Mouse (Mus musculus) natural killer cell, adult 2 months (primary cell): ENCODE data around the gene Ralgps1.
"Not testable (repeated sequence)": the region's sequence is repeated elsewhere in the genome, so short reads cannot be mapped to it uniquely, and the experiment has no call there.

ENCODE experiments used
- DNase-seq, 2 experiments: peaks; one replicate each; pipeline ENCODE4 v3.0.0; 2022; ENCODE audit warnings: low spot score in 2 of 2

Ralgps1 gene

DNA sequence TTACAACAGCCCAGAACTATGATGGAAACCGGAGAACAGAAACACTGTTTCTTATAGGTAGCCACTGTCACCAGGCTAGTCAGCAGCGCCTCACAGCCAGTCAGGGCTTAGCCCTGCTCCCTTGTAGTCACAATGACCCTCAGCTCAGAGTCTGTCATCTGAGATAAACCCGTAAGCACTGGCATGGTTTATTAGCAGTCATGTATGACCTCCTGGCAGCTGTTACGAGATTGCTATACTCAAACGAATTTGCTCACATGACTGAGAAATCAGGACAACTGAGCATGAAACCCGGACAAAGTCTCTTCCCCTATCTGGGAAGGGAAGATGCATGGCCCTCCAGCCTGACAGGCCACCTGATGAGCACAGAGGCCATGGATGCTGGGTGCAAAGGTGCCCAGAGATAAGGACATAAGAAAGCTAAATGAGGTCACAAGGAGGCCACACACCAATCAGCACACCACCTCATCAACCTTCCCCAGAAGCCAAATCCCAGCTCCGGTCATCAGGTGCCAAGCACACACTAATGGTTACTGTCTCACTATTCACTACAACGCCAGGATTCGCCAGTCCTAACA, 10.1 kb downstream of the Ralgps1 start:
- DNase-seq, result no peak

DNA sequence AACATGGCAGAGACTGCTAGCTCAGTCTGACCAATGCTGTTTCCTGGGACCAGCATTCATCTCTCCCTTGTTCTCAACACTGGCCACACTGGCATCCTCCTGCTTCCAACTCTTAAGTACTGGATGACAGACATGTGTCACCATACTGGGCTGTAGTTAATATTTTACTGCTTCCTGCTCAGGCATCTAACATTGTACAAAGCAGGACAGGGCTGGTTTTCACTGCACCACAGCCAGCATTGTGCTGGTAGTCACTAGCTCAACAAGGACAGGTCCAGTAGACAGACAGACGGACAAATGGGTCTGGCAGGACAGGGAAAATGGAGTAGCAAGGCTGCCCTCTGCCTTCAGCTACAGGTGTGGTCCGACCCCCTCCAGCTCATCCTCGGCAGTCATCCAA, 10.7 kb downstream of the Ralgps1 start:
- no peak for DNase-seq

DNA sequence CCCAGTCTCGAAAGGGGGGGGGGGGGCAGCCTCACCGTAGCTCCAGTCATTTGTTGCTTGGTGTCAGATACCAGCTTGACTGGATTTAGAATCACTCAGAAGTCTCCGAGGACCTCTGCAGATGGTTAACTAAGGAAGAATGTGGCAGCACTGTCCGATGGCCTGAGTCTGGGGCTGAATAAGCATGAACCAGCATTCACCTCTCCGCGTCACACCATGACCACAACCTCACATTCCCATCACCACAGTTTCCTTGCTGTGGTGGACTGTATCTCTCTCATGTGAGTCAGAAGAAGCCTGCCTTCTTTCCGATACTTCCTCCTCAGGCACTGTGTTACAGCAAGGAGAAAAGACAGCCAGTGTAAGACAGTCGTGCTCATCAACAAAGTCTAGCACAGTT, 12.1 kb downstream of the Ralgps1 start:
- peak in 1 of 2 experiments; percentile 31 for DNase-seq

DNA sequence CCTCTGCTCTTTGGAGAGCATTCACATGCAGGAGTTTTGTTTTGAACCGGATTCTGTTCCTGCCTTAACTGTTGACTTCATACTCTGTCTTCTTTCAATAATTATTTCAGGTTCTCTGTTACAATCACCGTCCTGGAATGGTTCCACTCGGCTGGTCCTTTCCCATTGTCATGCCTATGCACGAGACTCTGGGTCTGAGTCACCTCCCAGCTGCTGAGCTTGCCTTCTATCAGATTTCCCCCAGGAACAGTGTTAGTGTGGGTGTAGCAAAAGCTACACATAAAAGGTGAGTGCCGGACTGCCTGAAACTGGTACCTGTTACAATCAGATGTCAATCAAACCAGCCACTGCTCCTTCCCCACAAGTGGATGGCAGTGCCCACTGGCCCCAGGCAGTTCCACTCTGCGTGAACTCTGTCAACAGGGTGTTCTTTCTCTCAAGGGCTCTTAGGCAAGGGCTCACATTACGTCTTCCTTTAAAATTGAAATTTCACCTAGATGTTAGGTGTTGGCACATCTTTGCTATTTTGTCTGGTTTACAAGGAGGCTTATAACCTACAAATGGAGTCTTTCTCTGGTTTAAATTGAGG, 13.9 kb downstream of the Ralgps1 start:
- DNase-seq, result no peak

DNA sequence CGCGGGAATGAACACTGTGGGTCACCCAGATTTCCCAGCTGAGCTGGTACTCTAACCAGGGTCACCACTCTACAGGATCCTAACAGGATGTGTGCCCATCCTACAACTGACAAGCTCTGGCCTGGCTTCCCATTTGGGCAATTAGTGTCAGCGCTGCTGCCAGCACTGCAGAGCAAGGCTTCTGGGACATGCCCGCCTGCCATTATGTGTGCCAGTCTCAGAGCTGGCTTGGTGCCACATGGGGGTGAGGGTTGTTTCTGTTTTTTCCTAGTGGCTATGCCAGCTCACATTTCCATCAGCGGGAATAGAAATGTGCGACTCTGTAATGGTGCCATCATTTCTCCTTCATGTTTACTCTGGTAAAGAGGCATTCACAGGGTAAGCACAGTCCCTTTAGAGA, 15.7 kb downstream of the Ralgps1 start:
- DNase-seq, result no peak

DNA sequence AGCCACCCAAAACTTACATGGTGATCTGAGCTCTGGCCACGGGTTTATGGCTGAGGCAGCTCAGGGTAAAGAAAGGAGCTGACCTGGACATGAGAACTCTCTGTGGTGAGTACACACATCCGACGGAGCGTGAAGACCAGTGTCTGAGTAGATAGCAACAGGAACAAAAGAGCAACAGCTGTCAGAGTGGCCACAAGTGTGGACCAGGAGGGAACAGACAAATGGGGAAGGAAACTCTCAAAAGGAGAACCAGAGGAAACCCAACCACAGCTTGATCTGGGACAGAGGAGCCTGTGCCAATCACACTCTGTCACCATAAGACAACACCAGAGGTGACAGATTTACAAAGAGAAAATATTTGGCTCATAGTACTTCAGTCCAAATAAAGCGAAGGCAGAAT, 17.9 kb downstream of the Ralgps1 start:
- DNase-seq, result peak in 1 of 2 experiments; percentile 19

DNA sequence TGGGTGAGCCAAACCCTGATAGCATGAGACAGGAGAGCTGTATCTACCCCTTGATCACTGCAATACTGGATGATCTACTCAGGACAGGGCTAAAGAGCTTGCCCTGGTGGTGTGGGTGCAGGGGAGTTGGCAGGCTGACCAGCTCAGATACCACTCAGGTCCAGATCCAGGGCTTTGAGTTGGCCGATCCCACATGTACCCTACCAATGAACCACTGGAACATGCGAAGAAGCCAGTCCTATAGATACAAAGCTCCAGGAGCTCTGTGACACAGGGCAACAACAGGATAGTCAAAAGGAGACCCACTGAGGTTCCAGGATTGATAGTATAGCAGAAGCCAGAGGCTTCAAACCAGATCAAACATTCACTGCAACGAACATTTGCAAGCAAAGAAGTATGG, 19.8 kb downstream of the Ralgps1 start:
- DNase-seq, result no peak

DNA sequence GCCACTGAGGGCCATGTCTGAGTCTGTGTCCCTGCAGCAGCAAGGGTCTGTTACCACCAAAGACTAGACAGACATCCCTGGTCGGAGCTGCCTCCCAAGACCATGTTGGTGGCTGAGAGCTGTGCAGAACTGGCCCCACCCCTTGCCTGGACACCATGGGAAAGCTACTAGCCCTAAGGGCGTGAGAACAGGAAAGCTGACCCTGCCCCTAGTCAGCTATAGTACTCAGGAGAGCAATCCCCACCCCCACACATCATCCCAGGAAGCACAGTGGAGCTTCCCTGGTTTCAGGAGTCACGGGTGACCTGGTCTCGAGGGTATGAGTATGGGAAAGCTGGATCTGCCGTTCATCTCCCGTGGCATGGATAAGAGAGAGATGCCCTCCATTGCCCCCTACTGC, 20.4 kb downstream of the Ralgps1 start:
- DNase-seq, result no peak

DNA sequence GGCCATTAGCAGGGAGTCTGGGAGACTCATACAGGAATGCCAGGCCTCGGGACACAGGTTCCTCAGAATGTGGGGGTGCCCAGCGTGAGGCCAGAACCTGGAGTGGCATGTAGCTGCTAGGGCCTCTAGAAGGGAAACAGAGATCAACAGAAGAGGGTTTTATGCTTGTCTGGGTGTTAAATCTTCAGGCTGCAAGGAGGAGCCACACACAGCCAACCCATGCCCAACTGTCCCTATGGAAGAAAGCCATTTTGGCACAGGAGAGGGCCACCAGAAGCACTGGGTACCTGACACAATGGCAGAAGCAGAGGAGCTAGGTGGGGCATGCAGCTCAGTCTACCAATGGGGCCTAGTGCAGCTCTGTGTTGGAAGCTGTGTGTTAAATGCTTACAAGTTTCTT, 21.7 kb downstream of the Ralgps1 start:
- no peak for DNase-seq

DNA sequence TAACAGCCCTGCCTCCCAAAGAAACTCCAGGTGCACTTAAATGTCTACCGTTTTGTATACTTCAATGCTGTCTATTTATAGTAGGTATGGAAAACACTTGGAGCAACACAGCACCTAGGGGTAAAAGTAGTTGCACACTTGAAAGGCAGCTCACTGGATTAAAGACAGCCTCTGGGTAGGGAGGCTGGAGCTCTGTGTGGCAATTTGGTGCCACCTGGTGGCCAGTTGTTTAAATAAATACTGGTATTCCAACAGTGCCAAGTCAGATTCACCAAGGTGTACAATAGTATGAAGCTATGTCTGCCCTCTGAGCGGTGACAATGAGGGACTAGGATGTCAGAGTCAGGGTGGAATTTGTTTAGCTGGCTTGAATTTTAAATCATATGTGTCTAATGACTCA, 22.2 kb downstream of the Ralgps1 start:
- DNase-seq, result peak; percentile 47 to 65

DNA sequence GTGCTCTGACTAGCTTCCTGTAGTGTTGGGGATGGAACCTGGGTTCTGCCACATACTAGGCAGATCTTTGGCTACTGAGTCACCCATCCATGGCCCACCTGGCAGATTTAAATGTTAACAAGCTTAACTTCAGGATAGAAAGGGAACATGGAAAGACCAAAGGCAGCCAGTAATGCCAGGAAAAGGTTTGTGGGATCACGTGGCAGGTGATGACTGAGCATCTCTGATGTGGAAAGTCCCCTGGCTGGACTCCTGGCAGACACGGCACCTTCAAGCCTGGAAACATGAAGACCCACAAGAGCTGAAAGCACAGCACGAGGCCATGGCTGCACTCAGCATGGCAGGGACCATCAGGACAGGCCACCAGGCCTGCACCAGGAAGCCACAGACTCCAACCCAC, 23.0 kb downstream of the Ralgps1 start:
- DNase-seq, result no peak

DNA sequence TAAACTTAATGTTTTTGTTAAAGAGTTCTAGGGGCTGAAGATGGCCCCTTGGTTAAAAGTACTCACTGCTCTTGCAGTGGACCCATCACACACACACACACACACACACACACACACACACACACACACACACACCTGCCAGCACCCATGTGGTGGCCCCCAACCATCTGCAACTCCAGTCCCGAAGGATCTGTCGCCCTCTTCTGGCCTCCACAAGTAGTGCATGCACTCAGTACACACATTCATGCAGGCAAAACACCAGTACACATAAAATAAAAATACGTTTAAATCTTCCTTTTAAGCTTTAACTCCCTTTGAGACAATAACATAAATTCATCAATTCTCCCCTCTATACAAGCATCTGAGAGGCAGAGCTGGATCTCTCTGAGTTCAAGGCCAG, 23.7 kb downstream of the Ralgps1 start:
- DNase-seq, result peak in 1 of 2 experiments; percentile 41

DNA sequence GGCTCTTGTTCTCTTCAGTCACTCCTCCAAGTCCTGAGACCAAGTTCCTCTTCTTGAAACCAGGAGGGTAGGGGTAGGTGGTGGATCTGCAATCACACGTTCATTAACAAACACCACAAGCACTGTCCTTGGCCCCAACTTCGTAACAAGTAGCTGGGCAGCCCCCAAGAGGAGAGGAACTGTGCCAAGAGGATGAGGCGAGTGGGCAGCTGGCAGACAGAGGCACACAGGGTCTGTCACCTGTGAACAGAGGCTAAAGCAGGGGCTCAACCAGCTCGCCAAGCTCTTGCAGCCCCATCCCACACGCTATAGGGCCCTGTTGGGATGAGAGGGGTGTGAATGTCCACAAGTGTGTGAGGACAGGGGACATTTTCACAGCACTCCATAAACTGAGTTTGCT, 24.5 kb downstream of the Ralgps1 start:
- no peak for DNase-seq

DNA sequence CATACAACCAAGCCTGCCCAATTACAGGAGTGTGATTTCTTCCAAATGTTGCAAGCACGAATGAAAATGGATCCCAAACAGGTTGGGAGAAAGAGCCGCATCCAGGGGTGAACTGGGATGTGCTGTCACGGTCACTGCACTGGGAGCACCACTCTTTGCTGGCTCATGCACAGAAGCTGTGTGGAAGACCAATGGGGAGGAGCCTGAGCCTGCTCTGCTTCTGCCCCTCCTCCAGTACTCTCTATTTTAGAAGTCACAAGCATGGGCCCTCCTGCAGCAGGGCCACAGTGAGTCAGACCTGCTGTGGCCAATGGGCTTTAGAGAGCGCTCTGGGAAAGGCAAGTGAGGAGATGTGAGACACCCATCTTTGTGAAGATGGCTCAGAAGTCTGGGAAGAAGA, 25.3 kb downstream of the Ralgps1 start:
- DNase-seq, result no peak

DNA sequence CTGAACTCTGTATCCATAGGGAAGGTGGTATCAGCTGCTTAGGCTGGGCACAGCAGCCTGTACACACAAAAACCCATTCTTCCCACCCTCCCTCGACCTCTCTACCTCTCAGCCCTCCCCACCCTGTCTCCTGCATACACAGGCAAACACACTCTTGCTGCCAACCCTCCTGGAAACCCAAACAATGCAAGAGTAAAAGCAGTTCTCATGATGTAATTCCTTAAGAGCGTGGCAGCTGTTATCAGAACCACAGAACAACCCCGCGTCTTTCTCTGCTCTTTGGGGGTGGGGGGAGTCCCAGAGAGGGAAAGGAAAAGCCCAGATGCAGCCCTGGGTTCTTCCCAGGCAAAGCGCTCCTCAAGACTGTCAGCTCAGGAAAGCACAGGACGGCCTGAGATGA, 25.8 kb downstream of the Ralgps1 start:
- DNase-seq, result no peak

DNA sequence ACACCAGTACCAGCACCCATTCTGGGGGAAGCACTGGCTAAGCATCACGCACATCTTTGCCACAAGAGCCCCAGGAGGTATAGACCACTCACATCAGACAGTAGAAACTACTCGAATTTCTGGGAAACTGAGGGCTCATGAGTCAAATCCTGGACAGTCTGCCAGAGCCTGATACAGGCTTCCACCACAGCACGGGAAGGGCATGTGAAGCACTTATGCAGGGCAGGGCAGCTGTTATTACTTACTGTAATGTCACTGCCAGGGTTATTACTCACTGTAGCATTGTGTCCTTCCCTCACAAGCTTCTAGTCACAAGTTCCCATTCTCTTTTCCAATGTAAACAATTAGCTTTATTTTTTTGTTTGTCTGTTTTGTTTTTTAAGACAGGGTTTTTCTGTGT, 27.9 kb downstream of the Ralgps1 start:
- DNase-seq, result no peak

DNA sequence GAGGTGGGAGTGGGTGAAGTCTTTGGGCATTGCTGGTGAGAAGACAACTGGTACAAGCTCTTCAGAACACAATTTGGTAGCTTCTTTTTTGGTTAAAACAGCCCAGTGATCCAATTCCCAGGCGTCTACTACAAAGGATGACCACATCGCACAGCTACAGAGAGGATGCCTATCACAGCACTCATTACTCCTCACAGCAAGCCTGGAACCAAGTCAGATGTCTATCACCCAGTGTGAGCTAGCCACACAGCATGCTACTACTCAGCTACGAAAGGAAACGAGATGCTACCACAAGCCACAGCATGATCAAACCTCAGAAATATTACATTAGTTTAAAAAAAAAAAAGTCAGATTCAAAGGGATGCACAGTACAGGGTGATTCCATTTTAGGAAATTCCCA, 29.1 kb downstream of the Ralgps1 start:
- DNase-seq, result no peak

DNA sequence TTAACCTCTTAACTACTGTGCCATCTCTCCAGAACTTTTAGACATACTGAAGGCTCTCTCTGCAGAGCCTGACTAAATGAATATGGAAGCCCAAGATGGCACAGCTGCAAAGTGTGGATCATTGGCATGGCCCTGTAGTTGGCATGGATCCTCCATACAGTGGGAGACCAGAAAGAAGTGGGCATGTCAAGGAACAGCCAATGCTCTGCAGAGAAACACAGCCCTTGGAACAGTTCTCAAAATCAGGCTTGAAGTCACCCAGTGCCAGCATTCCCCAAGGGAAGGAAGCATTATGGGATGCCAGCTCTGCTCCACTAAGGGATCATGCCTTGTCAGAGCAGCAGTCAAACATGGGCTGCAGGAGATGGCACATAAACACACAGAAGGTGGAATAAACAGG, 35.5 kb downstream of the Ralgps1 start:
- DNase-seq, result no peak

DNA sequence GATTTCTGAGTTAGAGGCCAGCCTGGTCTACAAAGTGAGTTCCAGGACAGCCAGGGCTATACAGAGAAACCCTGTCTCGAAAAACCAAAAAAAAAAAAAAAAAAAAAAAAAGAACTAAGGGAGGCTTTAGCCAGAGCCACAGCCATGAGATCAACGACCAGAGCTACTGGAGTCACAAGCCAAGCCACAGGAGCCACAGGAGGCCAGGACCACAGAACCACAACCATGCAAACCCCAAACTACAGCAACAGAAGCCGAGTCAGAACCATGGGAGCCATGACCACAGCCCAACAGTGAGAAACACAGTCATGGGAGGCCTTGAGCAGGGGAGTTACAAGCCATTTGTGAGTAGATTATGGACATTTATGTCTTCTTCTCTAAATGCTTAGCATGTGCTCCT, 41.7 kb downstream of the Ralgps1 start:
- DNase-seq, result no peak

DNA sequence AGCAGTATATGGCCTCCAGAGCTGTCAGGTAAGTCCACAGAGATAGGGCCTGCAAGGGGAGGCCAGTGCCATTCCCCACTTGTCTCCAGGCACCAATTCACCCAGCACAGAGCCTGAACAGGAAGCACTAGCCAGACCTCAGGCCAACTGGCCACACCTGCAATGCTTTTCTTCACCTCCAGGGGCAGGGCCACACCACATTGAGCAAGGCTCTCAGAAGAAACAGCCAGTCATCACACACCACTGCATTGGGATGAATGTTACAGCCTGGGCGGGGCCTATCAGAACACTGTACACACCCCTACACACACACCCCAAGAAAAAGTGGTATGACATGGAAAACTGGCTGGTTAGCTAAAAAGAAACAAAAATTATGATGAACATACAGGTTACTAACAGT, 42.3 kb downstream of the Ralgps1 start:
- DNase-seq, result peak; percentile 45 to 58

DNA sequence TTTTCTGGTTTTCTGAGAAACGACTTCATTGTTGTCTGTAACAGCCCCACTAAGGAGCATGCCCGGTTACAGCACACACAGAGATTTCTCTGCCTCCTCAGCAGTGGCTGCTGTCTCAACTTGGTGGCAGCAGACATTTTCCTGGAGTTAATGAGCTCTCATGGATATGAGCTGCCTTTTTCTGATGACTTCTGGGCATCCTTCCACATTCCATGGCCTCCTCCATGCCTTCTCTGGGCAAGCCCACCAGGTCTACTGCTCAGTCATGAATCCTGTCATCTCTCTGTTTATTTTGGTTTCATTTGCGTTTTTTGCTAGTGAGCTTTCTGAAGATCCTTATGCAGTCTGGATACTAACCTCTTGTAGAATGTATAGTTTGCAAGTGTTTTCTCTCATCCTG, 45.9 kb downstream of the Ralgps1 start:
- no peak for DNase-seq

DNA sequence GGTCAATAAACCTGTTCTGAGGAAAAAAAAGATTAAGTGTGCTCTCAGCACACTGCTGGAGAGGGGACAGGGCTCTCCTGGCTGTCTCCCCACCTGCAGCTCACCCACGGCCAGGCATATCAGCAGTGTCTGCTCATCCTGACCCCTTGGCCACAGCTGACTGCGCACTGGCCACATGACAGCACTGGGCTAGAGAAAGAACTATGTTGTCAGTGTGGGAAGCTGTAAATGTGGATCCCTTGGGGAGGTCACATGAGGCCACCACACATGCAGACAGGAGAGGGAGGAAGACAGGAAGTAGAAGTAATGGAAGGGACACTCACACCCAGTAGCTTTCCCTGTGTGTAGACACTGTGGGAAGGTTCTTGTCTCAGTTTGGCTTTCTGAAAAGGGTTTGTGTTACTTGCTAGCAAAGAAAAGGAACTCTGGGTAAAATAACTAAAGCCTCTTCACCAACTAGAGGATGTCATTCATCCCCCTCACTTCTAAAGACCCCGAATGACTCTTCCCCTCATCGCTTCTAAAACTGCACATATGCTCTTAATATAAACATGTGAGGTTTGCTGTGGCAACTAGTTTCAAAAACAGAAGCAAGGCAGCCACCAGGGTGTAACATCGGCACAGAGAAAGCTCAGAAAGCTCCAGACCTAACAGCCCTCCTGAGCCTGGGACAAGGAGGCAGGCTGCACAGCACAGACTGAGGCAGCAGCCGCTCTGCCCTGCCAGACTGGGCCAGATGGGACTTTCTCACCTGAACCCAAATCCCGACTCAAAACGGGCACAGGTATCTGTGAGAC, 47.3 kb downstream of the Ralgps1 start:
- no peak for DNase-seq

DNA sequence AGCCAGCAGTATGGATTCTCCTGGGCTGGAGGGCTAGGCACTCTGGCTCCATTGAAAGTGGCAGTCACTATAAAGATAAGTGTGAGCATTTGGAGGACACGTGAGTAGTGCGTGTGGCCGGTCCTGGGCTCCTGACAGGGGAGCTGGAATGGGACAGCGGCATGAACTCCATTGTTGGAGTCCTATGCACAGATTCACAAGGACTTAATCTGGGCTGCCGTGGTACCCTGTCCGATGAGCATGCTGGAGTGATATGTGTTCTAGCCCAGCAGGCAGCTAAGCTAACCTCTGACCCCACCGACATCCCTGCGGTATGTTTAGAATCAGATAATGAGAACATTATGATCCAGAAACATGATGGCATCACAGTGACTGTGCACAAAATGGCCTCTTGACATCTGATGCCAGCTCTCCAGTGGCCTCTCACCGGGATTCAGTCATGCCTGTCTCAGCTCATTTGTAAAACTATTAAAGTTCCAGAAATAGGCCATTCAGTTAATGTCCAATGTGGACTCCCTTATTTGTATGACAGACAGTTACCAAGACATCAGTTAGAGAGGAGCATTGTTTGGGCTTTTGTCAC, 48.2 kb downstream of the Ralgps1 start:
- not testable (repeated sequence) for DNase-seq
